Mouse (Mus musculus): ENCODE measurements around the gene Galnt17. TPM values are rescaled to one million over a fixed set of nuclear protein-coding genes. Genes with fewer than 3 reads are reported as not detected.

Gene Galnt17
- 1 to 10 TPM in 1 of 26 experiments, not detected in 25; 1.5 TPM for total RNA-seq (2018; cell fraction: chromatin; rRNA removed)
- total RNA-seq (2018; cell fraction: cytosol; rRNA removed): not detected
- total RNA-seq (2018; cell fraction: nucleus; rRNA removed): under 1 TPM in 1 of 26 experiments, not detected in 25; 0.17 TPM
- polyA plus RNA-seq (2018): not detected in 3 replicates

DNA sequence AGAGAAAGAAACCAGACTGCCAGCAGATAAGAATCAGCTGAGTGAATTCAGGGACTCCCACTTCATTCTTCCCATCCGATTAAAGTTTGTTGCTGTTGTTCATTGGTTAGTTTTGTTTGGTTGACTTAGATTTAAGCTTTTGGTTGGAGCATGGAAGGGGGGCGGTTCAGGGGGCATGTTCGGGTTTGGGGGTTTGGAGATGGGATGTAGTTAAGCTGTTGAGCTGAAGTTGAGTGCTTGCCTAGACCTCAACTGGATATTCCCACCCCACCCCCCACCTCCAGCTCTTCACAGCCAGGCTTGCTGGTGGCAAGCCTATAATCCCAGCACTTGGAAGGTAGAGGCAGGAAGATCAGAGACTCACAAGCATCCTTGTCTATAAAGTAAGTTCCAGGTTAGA is at the start of gene Galnt17:
Gene Galnt17, minus strand, starts transcription at position 101 of the 400 bp plus-strand sequence.
- no peaks in the 10 kb centered on the region for H3K79me2 ChIP-seq (ENCODE audit: inconsistent target)

DNA sequence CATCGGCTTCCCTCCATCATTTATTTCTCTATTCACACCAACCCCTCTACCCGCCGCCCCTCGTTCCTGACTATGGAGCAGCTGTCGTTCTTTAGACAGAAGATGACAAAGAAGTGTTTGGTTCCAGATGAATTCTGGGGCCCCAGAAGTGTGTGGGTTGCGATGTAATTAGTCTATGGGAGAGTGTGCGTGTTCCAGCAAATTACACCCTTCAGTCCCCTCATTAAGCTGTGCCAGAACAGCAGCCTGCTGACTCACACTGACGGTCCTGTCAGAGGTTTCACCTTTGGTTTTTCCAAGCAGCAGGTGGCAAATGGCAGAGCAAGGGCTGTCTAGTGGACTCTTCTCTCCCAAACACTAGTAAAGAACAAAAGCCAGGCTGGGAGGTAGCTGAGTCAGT is 26.2 kb upstream of the Galnt17 start:
- Histone ChIP-seq H3K36me3 (ENCODE audit: inconsistent target) (no peaks in the 10 kb centered on the region), H3K4me3 (ENCODE audit: inconsistent target) (no peak overlapping the region), H3K79me2 (ENCODE audit: inconsistent target) (no peaks in the 10 kb centered on the region), H3K27ac (no peak overlapping the region)
- 89% methylated on average over 8 of the region's 8 CpGs for WGBS (ENCODE audit: missing documents)

More for the DNA sequence above, at the start of gene Galnt17:
- no peak within 1 kb of the TSS for H3K4me3 ChIP-seq (ENCODE audit: inconsistent target)
- H3K27ac ChIP-seq: no peak within 1 kb of the TSS
- no peaks in the 10 kb centered on the region for H3K36me3 ChIP-seq (ENCODE audit: inconsistent target)
- 72% methylated on average over 2 of the region's 3 CpGs for WGBS (ENCODE audit: missing documents)

- H3K27ac ChIP-seq: no peak overlapping the region
- WGBS (ENCODE audit: missing documents): 63% methylated on average over 3 of the region's 3 CpGs
- H3K79me2 ChIP-seq (ENCODE audit: inconsistent target): no peaks in the 10 kb centered on the region
- H3K36me3 ChIP-seq (ENCODE audit: inconsistent target): no peaks in the 10 kb centered on the region
- no peak overlapping the region for H3K4me3 ChIP-seq (ENCODE audit: inconsistent target)
Measured at GRCm38 (mm10) chr5:131321286-131321685, 13.0 kb upstream of the Galnt17 start.

GRCm38 (mm10) chr5:131319605-131320004 is 11.3 kb upstream of the Galnt17 start:
- WGBS (ENCODE audit: missing documents): 54% methylated on average over 3 of the region's 3 CpGs
- H3K36me3 ChIP-seq (ENCODE audit: inconsistent target): no peaks in the 10 kb centered on the region
- H3K4me3 ChIP-seq (ENCODE audit: inconsistent target): no peak overlapping the region
- no peaks in the 10 kb centered on the region for H3K79me2 ChIP-seq (ENCODE audit: inconsistent target)
- H3K27ac ChIP-seq: no peak overlapping the region

DNA sequence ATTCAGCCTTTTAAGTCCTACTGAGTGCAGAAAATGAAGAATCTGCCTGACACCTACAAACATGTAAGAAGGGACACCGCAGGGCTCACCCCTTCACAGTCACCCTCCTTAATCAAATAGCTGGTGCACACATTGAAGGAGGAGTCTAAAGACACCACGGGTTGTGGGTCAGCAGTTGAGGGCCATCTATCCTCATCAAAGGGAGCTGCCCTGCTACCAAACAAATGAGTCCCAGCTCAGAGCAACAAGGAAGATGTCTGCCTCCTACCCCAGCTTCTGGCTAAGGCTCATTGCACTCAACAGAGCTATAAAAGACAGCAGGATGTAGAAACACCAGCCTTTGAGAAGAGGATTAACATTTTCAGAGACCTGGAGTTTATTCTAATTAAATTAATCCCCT is 10.8 kb upstream of the Galnt17 start:
- Histone ChIP-seq H3K79me2 (ENCODE audit: inconsistent target) (no peaks in the 10 kb centered on the region), H3K36me3 (ENCODE audit: inconsistent target) (no peaks in the 10 kb centered on the region), H3K27ac (no peak overlapping the region), H3K4me3 (ENCODE audit: inconsistent target) (no peak overlapping the region)
- 64% methylated on average over 2 of the region's 2 CpGs for WGBS (ENCODE audit: missing documents)

DNA sequence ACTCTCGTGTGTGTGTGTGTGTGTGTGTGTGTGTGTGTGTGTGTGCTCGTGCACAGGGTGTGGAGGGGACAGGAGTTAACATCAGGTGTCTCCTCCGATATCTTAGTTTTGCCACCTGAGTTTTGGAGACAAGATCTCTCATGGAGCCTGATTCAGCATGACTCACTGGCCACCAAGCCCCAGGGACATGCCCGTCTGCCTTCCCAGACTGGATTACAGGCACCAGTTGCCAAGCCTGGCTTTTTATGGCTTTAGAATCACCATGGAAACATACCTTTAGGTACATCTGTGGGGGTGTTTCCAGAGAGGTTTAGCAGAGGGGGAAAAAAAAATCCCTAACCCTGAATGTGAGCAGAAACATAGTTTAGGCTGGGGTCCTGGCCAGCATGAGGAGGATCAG is 6.7 kb upstream of the Galnt17 start:
- Histone ChIP-seq H3K4me3 (ENCODE audit: inconsistent target) (no peak overlapping the region), H3K36me3 (ENCODE audit: inconsistent target) (no peaks in the 10 kb centered on the region), H3K79me2 (ENCODE audit: inconsistent target) (no peaks in the 10 kb centered on the region), H3K27ac (no peak overlapping the region)
- WGBS (ENCODE audit: missing documents): 72% methylated on average over 3 of the region's 4 CpGs

DNA sequence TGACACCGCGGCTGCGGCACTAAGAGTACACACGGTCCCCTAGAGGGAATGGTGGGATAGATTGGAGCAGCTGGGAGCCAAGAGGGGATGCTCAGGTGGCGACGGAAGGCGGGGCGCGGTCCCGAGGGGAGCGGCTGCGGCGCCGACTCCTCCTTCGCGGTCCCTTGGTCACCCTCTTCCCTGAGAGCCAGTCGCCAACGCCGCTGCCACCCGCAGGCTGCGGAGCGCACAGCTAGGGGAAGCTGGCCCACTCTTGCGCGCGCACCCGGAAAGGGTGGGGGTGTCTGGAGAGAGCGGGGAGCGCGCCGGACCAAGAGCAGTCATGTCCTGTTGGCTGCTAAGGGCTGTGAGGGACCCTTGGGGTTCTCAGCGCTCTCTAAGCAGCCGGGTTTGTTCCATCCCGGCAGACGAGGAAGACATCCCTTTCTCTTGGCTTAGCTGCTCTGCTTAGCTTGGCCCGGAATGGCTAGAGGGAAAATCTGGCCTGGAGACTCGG is 593 bp downstream of the Galnt17 start:
- H3K27ac ChIP-seq: no peak overlapping the region
- H3K36me3 ChIP-seq (ENCODE audit: inconsistent target): no peaks in the 10 kb centered on the region
- no peak overlapping the region for H3K4me3 ChIP-seq (ENCODE audit: inconsistent target)
- 6% methylated on average over 28 of the region's 36 CpGs for WGBS (ENCODE audit: missing documents)
- no peaks in the 10 kb centered on the region for H3K79me2 ChIP-seq (ENCODE audit: inconsistent target)

DNA sequence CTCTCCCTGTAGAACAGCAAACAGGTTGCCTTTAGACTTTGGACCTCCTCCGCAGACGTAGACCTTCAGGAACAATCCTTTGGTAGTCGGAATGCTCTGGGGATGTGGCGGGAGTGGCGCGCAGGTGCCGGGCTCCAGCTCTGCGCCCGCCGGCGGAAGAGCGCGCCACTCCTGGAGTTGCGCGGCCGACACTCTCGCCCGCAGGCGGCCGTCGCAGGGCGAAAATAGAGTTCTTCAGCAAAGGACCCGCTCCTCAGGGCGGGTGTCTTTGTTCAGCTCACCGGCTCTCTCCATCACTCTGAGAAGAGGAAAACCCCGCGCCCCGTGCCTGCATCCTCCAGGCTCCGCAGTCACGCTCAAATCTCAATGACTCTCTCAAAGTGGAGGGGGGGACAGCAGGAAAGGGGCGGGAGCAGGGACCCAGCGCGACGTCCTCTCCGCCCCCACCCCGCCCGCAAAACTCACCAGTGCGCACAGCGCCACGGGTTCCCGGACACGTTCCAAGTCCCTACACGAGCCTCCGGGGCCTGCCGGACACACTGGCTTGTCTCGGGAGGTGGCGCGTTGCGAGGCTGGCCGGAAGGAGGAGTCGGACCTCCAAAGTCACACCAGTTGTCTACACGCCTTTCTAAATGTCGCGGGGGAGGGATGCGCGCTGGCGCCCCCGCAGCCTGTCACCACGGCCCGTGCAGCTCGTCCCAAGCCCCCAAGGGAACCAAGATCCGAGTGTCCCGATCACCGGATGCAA is 1.2 kb downstream of the Galnt17 start:
- 4% methylated on average over 64 of the region's 64 CpGs for WGBS (ENCODE audit: missing documents)
- H3K36me3 ChIP-seq (ENCODE audit: inconsistent target): no peaks in the 10 kb centered on the region
- no peak overlapping the region for H3K4me3 ChIP-seq (ENCODE audit: inconsistent target)
- H3K27ac ChIP-seq: no peak overlapping the region
- H3K79me2 ChIP-seq (ENCODE audit: inconsistent target): no peaks in the 10 kb centered on the region

GRCm38 (mm10) chr5:131306321-131306907 is 1.9 kb downstream of the Galnt17 start:
- WGBS (ENCODE audit: missing documents): 5% methylated on average over 39 of the region's 39 CpGs
- Histone ChIP-seq H3K4me3 (ENCODE audit: inconsistent target) (no peak overlapping the region), H3K79me2 (ENCODE audit: inconsistent target) (no peaks in the 10 kb centered on the region), H3K27ac (no peak overlapping the region), H3K36me3 (ENCODE audit: inconsistent target) (no peaks in the 10 kb centered on the region)

DNA sequence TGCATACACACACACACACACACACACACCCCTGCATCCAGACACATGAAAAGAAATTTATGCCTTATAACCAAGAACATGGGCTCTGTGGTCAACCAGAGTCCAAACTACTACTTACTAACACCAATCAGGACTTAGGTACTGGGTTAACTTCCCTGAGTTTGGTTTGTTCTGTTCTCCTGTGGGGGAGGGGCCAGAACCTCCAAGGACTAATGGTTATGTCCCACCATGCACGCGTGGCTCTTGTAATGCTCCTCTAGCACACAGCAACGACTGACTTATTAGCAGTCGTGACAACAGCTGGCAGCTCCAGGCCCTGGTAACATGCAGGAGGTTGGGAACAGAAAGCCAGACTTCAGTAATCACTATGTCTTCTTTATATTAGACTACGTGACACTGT is 3.1 kb downstream of the Galnt17 start:
- Histone ChIP-seq H3K36me3 (ENCODE audit: inconsistent target) (no peaks in the 10 kb centered on the region), H3K79me2 (ENCODE audit: inconsistent target) (no peaks in the 10 kb centered on the region), H3K4me3 (ENCODE audit: inconsistent target) (no peak overlapping the region), H3K27ac (no peak overlapping the region)
- WGBS (ENCODE audit: missing documents): 72% methylated on average over 5 of the region's 5 CpGs

GRCm38 (mm10) chr5:131301526-131301925 is 6.8 kb downstream of the Galnt17 start:
- WGBS (ENCODE audit: missing documents): 85% methylated on average over 3 of the region's 3 CpGs
- H3K27ac ChIP-seq: no peak overlapping the region
- H3K79me2 ChIP-seq (ENCODE audit: inconsistent target): no peaks in the 10 kb centered on the region
- H3K4me3 ChIP-seq (ENCODE audit: inconsistent target): no peak overlapping the region
- H3K36me3 ChIP-seq (ENCODE audit: inconsistent target): no peaks in the 10 kb centered on the region

DNA sequence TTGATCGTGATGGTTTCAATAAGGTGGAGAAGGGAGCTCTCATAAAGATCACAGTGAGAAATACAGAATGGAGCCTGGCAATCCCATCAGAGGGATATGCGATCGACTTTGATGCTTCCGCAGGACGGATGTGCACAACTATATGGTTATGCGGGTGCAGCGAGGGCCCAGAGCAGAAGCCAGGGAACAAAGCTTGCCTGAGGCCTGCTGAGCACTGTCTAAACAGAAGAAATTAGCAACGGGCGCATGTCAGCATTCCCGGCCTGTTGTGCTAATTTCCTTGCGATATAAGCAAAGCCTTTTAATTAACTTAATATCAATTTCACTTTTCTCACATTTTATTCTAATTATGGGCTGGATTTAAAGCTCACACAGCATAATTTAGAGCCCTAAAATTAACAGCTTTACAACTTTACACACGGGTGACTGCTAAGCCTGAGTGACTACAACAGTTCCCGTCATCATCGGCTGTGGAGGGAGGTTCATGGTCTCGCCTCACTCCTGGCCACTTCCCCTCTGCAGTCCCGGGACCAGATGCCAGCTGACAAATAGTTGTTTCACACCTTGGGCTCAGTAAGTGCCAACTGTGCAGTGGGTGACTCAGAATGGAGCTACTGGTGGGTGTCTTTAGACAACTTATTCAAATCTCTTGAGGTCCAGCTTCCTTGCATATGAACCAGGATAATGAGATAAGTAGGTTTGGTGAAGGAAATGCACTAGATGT is 14.4 kb downstream of the Galnt17 start:
- no peaks in the 10 kb centered on the region for H3K79me2 ChIP-seq (ENCODE audit: inconsistent target)
- no peaks in the 10 kb centered on the region for H3K36me3 ChIP-seq (ENCODE audit: inconsistent target)
- WGBS (ENCODE audit: missing documents): 79% methylated on average over 16 of the region's 16 CpGs
- no peak overlapping the region for H3K4me3 ChIP-seq (ENCODE audit: inconsistent target)
- no peak overlapping the region for H3K27ac ChIP-seq

DNA sequence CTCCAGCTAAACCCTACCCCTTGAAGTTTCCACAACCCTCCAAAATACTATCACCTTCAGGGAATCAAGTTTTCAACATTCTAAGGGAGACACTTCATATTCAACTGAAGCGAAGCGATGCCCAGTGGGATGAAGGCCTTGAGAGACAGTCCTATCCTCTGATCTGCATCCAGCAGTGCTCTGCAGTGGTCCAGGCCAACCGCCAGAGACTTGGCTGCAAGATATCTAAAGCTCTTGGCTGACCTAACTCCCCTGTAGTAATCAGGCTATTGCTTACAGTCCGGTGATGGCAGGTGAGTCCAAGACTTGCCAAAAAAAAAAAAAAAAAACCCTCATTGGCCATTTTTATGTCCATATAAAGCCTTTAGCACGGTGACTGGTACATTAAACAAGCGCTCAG is 21.2 kb downstream of the Galnt17 start:
- Histone ChIP-seq H3K36me3 (ENCODE audit: inconsistent target) (no peaks in the 10 kb centered on the region), H3K79me2 (ENCODE audit: inconsistent target) (no peaks in the 10 kb centered on the region), H3K4me3 (ENCODE audit: inconsistent target) (no peak overlapping the region), H3K27ac (no peak overlapping the region)
- 87% methylated on average over 6 of the region's 6 CpGs for WGBS (ENCODE audit: missing documents)

DNA sequence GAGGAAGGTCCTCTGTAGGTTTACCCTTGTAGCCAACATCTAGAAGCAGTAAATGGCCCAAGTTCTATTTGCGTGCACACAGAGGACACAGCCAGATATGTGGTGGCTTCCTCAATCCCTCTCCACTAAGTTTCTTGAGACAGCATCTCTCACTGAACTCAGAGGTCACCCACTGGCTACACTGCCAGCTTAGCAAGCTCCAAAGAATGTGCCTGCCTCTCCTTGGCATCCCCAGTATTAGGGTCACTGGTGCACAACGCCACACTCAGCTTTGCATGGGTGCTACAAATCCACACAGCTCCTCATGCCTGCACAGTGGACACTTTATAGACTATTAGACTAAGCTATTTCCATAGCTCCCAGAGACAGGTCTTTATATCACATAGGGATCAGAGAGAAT is 21.6 kb downstream of the Galnt17 start:
- Histone ChIP-seq H3K4me3 (ENCODE audit: inconsistent target) (no peak overlapping the region), H3K36me3 (ENCODE audit: inconsistent target) (no peaks in the 10 kb centered on the region), H3K27ac (no peak overlapping the region), H3K79me2 (ENCODE audit: inconsistent target) (no peaks in the 10 kb centered on the region)
- 90% methylated on average over 2 of the region's 2 CpGs for WGBS (ENCODE audit: missing documents)

DNA sequence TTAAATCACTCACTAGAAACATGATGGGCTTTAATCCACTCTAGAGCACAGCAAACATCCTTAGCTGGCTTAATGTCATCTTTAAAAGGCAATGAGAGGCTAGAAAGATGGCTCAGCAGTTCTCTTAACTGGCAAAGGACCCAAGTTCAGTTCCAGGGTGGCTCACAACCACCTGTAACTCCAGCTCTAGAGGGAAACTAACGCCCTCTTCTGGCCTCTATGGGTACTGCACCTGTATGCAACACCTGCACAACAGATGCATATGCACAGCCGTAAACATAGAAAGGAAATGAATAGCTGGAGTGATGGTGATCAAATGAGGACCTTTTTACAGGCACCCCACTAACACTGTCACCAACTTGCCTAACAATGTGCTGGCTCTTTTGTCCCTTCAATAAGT is 27.9 kb downstream of the Galnt17 start:
- 55% methylated on average over 2 of the region's 2 CpGs for WGBS (ENCODE audit: missing documents)
- H3K79me2 ChIP-seq (ENCODE audit: inconsistent target): no peaks in the 10 kb centered on the region
- H3K4me3 ChIP-seq (ENCODE audit: inconsistent target): no peak overlapping the region

More for the DNA sequence above, 27.9 kb downstream of the Galnt17 start:
- Histone ChIP-seq H3K27ac (no peak overlapping the region), H3K36me3 (ENCODE audit: inconsistent target) (no peaks in the 10 kb centered on the region)

Data from macrophage (primary cell).